Mouse (Mus musculus) B cell, adult (primary cell): ENCODE data around the gene Pde11a. TPM values are rescaled to one million over a fixed set of nuclear protein-coding genes. Genes with fewer than 3 reads are reported as not detected.

Source experiments
- total RNA-seq: library from RNA; stranded (reverse); gene quantifications from 4 replicates; pipeline ENCODE4 v1.2.4, GENCODE M21; 2023; ENCODE audit not compliant: inconsistent age

Pde11a gene
- total RNA-seq, result 0.26 TPM in 1 of 4 replicates, not detected in the others

DNA sequence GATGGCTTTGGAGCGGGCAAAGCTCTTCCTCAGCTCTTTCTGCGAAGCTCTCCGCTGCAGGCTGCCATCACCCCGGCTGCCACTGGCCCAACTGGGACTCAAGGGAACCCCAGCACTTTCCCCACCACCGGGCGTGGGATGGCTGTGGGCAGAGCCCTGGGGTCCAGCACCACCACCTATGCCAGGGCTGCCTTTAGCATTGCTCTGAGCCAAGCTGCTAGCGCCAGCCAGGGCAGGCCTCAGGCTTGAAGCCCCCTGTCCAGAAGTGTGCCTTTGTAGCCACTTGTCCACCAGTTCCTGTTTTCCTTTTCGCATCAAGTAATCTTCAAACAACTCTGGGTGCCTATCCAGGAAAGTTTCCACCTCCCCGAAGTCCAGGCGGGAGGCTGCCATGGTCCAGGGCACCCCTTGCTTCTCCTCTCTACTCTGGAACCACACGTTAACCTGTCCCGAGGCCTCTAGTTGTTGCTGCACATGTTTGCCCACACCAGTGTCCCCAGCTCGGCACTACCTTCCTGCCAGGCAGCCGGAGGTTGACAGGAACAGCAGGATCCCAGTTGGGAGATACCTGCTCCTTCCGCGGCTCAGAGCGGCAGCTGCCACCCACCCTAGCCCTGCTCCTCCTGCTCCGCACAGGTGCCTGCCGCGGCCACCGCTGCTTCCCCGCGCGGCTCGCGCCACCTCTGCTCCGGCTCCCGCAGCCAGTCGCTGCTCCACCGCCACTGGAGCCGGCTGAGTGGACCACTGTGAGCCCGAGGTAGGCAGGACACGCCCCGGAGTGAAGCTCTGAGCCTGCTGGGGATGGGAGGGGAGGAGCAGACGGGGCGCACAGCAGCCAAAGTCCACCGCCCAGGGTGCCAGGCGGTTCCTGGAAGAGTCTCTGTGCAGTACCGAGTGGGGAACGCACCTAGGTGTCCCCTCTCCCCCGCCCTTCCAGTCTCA is at the start of gene Pde11a:
Gene Pde11a, minus strand, starts transcription at position 560 of the 942 bp plus-strand sequence.

DNA sequence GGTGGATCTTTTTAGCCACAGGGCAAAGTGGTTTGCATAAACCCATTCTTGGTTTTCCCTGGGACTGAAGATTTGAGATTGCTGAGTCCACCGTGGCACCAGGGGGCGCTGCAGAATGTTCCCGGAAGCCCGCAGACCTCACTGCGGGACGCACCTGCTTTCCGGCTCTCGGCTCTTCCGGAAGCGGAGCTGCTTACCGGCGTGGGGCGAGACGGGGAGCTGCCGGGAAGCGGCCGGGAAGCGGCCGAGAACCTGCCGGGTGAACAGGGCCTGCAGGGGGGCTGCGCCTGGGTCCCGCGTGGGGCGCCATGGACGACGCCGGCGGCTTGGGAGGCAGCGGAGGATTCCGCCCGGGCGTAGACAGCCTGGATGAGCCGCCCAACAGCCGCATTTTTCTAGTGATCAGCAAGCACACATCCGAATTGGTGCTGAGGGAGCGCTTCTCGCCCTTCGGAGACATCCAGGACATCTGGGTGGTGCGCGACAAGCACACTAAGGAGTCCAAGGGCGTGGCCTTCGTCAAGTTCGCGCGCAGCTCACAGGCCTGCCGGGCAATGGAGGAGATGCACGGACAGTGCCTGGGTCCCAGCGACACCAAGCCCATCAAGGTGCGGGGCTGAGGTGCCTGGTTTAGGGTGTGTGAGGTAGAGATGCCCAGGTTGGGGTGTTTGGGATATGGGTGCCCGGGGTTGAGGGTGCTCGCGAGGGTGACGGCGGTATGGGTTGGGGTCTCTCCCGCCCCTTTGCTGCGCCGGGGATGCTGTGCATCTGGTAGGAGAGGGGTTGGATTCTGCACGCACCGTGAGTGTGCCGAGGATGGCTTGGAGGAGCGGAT is 31.5 kb upstream of the Pde11a start, which contains the start of gene Rbm45:
Gene Rbm45, plus strand, starts transcription at position 164 of the 835 bp plus-strand sequence.

GRCm38 (mm10) chr2:76360226-76360625 is 21.7 kb upstream of the Pde11a start, which contains the start of gene Cyct:
Gene Cyct, minus strand, starts transcription at chr2:76360450.

GRCm38 (mm10) chr2:75981440-75982081 is 357.0 kb downstream of the Pde11a start, which contains the start of gene Ttc30a1:
Gene Ttc30a1, minus strand, starts transcription at chr2:75981967.

DNA sequence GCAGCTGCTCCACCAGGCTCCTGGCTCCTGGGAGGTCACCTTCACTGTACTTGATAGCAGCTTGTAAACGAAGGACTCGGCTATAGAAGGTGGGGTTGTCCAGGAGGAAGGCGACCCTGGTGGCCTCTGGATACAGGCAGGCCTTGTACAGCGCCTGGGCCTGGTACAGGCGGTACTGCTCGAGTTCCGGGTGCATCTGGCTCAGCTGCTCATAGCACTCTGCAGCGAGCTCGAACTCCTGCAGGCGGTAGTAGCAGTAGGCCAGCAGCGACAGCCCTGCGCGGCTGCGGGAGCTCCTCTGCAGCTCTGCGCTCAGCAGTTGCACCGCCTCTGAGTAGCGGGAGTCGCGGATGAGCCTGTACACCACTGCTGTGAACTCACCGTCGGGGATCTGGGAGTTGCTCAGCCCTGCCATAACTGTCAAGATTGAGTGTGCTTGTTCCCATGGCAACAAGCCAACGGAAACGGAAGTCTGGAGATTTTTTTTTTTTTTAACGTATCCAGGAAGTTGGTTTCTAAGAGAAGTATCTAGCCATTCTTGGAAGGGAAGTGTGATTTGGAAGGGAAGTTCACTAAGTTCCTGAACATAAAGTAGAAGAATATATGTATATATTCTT is 360.7 kb downstream of the Pde11a start, which contains the start of gene Ttc30a2:
Gene Ttc30a2, minus strand, starts transcription at position 419 of the 617 bp plus-strand sequence.

Other genes with a start within 250 kb of the Pde11a start
- not detected in 4 replicates for gene Cyct, start 21.7 kb upstream of the Pde11a start, total RNA-seq
- gene Rbm45, start 31.2 kb upstream of the Pde11a start, total RNA-seq, result 34.8 to 38.7 TPM (median 36.8 TPM) in 4 replicates
- gene Osbpl6, start 67.7 kb upstream of the Pde11a start, total RNA-seq, result 0.18 to 1.2 TPM (median 0.33 TPM) in 3 of 4 replicates, not detected in the other